Mouse (Mus musculus) mouse trophoblast stem cell (cell line): ENCODE measurements around the gene Fuz.

Experiments
- in situ Hi-C, 2 experiments: fragments of 300-500 bp; cut with MseI, MboI; formaldehyde crosslinking; loops; 2 replicates in 1 of 2; 3 replicates in 1 of 2; pipeline ENCODE4 v1.15.1; 2025

Gene Fuz

GRCm38 (mm10) chr7:44895593-44896434 is at the start of gene Fuz:
Gene Fuz (plus strand): TSS chr7:44896079.
- in situ Hi-C loops = no loop called here

DNA sequence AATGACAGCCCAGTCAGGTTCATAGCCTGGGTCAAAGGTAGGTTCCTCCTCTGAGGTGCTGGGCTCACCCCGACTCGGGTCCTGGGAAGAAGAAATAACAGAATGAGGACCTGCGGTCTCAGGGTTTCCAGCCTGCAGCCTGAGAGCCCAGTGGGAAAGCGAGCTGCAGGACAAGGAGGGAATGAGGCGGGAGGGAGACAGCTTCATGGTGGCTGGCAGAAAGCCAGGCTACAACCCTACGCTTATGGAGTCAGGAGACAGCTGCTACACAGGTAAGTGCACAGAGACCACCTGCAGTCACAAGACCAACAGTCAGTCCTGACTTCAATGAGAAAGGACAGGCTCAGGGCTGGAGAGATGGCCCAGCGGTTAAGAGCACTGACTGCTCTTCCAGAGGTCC is 49.1 kb upstream of the Fuz start:
- in situ Hi-C loops = no loop called here

DNA sequence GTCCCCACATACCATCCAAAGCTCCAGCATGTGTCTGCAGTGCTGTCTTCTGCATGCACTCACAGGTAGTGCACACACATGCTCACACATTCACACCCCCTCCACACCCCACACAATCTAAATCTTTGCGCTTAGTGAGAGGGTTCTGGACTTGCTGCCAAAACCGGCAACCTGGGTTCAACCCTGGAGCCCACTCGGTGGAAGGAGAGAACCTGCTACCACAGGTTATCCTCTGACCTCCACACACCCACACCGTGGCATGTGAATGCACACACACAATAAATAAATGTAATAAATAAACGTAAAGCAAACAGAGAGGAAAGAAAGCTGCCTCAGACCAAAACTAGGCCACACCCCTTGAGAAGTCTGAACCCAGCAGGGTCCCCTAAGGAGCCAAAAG is 48.1 kb upstream of the Fuz start:
- in situ Hi-C loops = no loop called here

DNA sequence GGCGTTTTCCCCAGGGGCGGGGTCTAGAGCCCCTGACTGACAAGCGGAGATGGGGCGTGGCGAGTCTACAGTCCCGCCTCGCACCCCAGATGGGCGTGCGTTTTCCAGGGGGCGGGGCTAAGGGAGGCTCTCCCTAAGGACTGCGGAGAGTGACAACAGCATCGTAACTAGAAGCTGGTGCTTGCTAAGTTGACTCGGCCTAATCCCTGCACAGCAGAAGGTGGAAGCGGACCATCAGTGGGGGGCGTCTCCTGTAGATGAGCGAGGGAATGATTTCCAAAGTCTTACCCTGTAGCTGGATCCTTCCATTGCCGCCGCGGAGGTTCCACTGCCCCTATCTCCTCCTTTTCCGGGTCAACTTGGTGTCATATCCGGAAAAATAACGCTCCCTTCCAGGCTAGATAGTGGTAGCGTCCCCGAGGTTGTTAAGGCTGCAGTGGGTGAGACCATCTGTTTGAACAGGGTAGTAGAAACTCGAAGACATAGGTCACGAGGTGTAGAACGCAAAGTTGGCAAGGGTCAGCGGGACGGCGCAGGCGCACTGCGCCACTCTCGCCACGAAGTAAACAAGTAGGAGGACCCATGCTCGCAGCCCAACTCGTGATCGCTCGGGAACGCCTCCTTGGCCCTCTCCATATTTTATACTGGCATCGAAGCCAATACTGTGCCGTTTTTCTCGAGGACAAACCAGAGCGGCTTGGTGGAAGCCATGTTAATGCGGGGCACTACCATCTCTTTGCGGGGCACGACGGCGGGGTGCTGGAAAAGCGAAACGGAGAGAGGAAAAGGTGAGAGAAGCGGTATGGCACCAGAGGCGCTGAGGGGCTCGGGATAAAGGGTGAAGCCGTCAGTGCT is 47.1 kb upstream of the Fuz start, which contains the start of the genes Akt1s1 and Tbc1d17:
Akt1s1 (plus strand) TSS at position 431 of the 855 bp plus-strand sequence.
Tbc1d17 (minus strand) TSS at position 519 of the 855 bp plus-strand sequence.
- in situ Hi-C loops = no loop called here

DNA sequence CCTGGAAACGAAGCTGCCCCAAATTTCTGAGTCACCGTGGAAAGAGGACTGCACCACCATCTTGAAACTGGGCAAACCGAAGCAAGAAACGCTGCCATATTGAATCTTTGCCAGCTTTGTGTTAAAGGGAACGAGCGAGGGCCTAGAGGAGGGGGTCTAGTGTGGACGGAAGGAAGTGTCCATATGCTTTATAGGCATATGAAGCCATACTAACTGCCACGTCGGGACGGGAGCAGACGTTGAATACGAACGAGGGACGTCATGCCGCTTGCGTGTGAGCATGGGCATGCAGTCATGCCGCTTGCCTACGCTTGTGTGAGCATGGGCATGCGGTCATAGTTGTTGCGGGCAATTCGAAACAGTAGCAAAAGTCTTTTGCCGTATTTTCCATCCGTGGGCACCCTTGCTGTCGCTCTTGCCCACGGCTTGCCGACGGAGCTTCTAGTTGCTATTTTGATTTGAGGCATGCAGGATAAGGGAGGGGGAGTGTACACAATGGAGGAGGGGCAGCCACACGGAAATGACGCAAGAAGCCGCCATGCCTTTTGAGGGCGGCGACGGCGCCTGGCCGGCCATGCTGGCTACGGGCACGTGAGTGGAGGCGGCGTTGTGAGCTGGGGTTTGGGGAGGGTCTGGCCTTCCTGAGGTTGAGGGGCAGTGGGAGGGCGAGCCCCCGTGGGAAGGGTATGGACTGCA is 46.3 kb upstream of the Fuz start:
- in situ Hi-C loops = no loop called here

GRCm38 (mm10) chr7:44850146-44850545 is 45.7 kb upstream of the Fuz start:
- in situ Hi-C loops = no loop called here

DNA sequence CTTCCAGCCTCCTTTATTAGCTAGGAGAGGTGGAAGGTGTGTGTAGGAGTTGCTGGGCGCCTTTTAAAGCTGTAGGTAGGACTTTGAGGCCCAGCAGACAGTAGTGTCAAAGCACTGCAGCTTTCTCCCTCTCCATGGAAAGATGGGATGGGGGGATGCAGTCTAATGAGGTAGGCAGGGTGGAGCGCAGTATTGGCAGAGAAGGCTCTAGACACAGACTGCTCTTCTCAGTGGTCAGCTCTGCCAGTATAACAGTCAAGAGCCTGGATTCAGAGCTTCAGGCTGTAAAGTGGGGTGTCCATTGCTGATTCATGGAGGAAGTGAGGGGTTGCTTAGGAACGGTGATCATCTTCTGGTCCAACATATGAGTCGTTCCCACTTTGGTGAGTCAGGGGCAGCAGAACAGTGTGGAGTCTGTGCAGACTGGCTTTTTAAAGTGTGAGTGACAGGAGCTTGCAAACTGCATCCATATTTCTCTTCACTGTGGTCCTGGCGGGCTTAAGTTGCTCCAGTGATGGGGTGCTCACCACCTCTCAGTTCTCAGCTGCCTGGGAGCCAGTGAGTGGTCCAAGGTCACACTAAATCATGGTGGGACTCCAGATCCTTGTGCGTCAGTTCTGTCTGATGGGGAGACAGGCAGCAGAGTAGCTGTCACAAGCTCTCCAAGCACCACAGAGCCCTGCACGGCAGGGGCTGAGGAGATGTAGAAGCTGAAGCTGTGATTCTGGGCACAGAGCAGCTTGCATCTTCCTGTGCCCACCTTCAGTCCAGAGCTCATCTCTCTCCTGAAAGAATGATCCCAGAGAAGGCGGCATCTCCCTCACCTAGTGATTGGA is 44.9 kb upstream of the Fuz start:
- in situ Hi-C loops = no loop called here

DNA sequence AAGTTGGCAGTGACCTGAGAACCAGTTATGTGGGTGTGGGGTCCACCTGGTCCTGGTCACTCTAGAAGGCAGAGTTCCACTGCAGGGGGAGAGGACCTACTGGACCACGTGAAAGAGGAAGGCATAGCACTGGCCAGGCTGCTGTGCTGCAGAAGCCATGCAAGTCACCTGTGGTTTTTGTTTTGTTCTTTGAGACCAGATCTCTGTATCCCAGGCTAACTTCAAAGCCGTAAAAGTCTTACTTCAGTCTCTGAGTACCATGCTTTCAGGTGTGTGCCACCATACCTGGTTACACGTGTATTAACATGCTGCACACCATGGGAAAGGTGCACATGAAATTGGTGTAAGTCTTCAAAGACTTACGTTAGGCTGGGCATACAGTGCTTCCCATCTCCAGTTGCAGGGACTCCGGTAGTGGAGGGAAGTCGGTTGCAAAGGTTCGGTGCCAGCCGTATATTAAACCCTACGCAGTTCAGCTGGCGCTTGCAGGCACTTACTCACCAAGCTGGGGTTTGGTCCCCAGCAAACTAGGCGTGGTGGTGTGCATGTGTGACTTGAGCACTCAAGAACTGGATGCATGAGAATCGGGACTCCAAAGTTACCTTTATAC is 44.1 kb upstream of the Fuz start:
- in situ Hi-C loops = no loop called here

- in situ Hi-C loops = no loop called here
These were observed 43.4 kb upstream of the Fuz start for GRCm38 (mm10) chr7:44852259-44853027.

DNA sequence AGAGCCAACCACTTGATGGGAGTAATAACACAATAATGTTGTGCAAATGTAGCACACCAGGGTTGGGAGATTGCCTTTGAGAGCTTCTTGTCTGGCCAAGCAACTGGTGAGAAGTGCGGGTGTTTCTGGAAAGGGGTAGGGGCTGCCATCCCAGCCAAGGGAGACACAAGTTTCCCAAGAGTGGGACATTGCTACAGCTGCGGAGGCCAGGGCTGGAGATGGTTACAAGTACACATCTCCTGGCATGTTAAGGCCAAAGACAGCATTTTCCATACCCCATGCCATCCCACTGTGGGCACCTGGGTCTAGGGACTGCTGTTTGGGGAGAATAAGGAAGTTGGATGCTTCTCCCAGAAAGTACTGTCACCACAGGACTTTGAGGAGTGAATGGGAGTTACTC is 42.8 kb upstream of the Fuz start:
- in situ Hi-C loops = no loop called here

GRCm38 (mm10) chr7:44853596-44854355 is 42.1 kb upstream of the Fuz start:
- in situ Hi-C loops = no loop called here

DNA sequence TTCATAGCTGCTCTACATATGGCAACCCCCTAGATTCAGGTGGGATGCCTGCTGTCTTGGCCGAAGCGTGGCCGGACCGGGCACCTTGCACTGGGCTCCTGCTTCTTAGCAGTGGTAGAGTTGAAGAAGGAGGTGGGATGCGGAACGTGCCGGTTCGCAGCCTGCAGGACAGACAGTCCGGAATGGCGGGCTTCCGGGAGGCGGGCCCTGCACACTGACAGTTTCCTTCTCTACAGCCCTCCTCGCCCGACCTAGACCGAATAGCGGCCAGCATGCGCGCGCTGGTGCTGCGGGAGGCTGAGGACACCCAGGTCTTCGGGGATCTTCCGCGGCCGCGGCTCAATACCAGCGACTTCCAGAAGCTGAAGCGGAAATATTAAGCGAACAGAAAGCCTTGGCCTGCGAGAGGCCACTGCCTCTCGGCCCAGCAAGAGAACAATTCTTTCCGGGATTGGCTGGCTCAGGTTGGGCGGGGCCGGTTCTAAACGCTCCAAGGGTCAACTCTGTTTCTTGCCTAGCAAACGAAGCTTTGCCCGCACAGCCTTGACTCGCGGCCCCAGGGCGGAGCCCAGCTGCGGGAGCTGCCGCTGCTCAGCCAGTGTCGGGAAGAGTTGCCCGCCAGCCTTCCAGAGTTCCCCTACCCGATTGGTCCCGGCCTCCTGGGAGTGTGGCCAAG is 41.4 kb upstream of the Fuz start:
- in situ Hi-C loops = no loop called here

DNA sequence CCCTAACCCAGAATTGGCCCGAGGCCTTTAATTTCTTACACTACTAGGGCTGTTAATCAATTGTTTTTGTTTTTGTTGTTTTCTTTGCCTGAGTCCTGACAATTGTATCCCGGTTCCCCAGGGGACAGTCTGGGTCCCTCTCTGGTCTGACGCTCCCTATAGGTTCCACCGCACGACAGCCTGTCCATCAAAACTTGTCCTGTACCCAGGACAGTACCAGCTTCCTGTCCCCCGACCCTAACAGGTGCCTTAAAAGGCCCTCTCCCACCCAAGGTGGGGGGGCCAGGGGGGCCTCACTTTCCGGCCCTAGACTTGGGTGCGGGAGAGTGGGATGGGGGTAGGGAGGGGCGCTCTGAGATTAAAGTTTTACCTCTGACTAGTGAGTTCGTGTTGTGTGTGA is 40.8 kb upstream of the Fuz start:
- in situ Hi-C loops = no loop called here

DNA sequence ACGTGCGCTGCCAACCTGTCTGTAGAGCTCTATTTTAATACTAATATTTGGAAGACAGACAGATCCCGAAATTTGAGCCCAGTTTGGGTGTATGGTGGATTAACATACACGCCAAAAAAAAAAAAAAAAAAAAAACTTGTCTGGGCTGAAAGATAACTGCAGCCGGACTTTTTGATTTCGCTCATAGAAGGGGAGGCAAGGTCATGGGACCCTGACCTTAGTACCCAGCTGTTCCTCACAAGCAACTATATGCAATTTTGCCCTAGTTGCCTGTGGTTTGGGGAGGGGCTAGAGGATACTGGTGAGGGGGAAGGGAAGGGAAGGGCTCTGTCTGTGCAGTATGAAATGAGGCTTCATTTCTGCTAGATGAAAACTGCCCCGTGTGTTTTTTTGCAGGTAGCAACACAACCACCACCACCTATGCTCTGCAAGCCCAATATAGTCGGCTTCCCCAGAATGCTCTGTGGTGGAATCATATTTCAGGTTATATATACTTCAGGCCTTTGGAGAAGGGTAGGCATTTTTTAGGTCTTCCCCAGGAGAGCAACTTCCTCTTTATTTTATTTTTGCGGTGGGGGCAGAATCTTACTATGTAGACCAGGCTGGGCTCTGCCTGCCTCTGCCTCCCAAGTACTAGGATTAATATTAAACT is 39.5 kb upstream of the Fuz start:
- in situ Hi-C loops = no loop called here

- in situ Hi-C loops = no loop called here
These were observed 38.8 kb upstream of the Fuz start, which contains the start of gene Pnkp for GRCm38 (mm10) chr7:44857042-44857552. Gene Pnkp (plus strand): TSS chr7:44857139.

- in situ Hi-C loops = no loop called here
These were observed 38.0 kb upstream of the Fuz start for GRCm38 (mm10) chr7:44857905-44858304.

- in situ Hi-C loops = no loop called here
These were observed 36.0 kb upstream of the Fuz start for GRCm38 (mm10) chr7:44859896-44860295.
